Mouse (Mus musculus): ENCODE measurements around the gene Ano10.

GRCm38 (mm10) chr9:122230701-122231100, 63.5 kb downstream of the Ano10 start:
- TF ChIP-seq CTCF (IDR thresholded peaks at IDR 0.05; ENCODE audit: low read depth, low read length) (no peak), EP300 (IDR thresholded peaks at IDR 0.05; ENCODE audit: insufficient read depth, low read depth, low read length) (no peak)
